Mouse (Mus musculus) right cerebral cortex, postnatal 36 days (tissue): ENCODE results near the gene Trp53tg5.

Source experiments
- DNase-seq, 2 experiments: peaks; one replicate each; pipeline ENCODE4 v3.0.0; 2022; ENCODE audit warnings: low spot score in 2 of 2, mixed read lengths in 1 of 2

The Trp53tg5 gene

GRCm38 (mm10) chr2:164473624-164474023 is at the start of gene Trp53tg5:
TSS of gene Trp53tg5 (minus strand) at chr2:164473724.
- DNase-seq = no peak

- no peak for DNase-seq
Measured at GRCm38 (mm10) chr2:164522280-164522679, 48.8 kb upstream of the Trp53tg5 start.

- peak in 1 of 2 experiments; percentile 32 for DNase-seq
Measured at GRCm38 (mm10) chr2:164521841-164522240, 48.3 kb upstream of the Trp53tg5 start.

GRCm38 (mm10) chr2:164520782-164521181 is 47.3 kb upstream of the Trp53tg5 start:
- DNase-seq = no peak

GRCm38 (mm10) chr2:164519171-164519526 is 45.6 kb upstream of the Trp53tg5 start:
- DNase-seq = no peak

- DNase-seq = no peak
Measured at GRCm38 (mm10) chr2:164518266-164519170, 45.0 kb upstream of the Trp53tg5 start.

GRCm38 (mm10) chr2:164517485-164518221 is 44.1 kb upstream of the Trp53tg5 start:
- DNase-seq = no peak

GRCm38 (mm10) chr2:164516592-164516991 is 43.1 kb upstream of the Trp53tg5 start:
- no peak for DNase-seq

GRCm38 (mm10) chr2:164515897-164516296 is 42.4 kb upstream of the Trp53tg5 start:
- DNase-seq = no peak

GRCm38 (mm10) chr2:164514916-164515315 is 41.4 kb upstream of the Trp53tg5 start:
- no peak for DNase-seq

GRCm38 (mm10) chr2:164513389-164513788 is 39.9 kb upstream of the Trp53tg5 start:
- no peak for DNase-seq

GRCm38 (mm10) chr2:164512121-164512909 is 38.8 kb upstream of the Trp53tg5 start:
- no peak for DNase-seq

- DNase-seq = no peak
Measured at GRCm38 (mm10) chr2:164510621-164511190, 37.2 kb upstream of the Trp53tg5 start.

GRCm38 (mm10) chr2:164507811-164508210 is 34.3 kb upstream of the Trp53tg5 start:
- no peak for DNase-seq

GRCm38 (mm10) chr2:164505619-164506347 is 32.3 kb upstream of the Trp53tg5 start:
- no peak for DNase-seq

- no peak for DNase-seq
Measured at GRCm38 (mm10) chr2:164504919-164505318, 31.4 kb upstream of the Trp53tg5 start.

- DNase-seq = no peak
Measured at GRCm38 (mm10) chr2:164500511-164500910, 27.0 kb upstream of the Trp53tg5 start.

GRCm38 (mm10) chr2:164499317-164499716 is 25.8 kb upstream of the Trp53tg5 start:
- no peak for DNase-seq

GRCm38 (mm10) chr2:164497691-164498268 is 24.3 kb upstream of the Trp53tg5 start:
- no peak for DNase-seq

GRCm38 (mm10) chr2:164496847-164497690 is 23.5 kb upstream of the Trp53tg5 start, which contains the start of gene Pigt:
TSS of gene Pigt (plus strand) at chr2:164497520.
- DNase-seq = peak; percentile 80 to 88
